Mouse (Mus musculus): ENCODE data around the gene Foxj1. TPM values are rescaled to one million over a fixed set of nuclear protein-coding genes. Genes with fewer than 3 reads are reported as not detected.
A peak's percentile ranks its signal among the peaks of the same experiment; 100 is the strongest.

The Foxj1 gene
- polyA plus RNA-seq, 1 experiment from 2014 or later, result 10.0 TPM

GRCm38 (mm10) chr11:116334417-116334782, 799 bp downstream of the Foxj1 start:
- no peaks in the 10 kb centered on the region for H3K9me3 ChIP-seq (ENCODE audit: control insufficient read depth, low read length)
- H3K4me1 ChIP-seq (replicated peaks; ENCODE audit: control insufficient read depth, insufficient read depth, low read length), result peaks cover 41% of the 10 kb centered on the region
- H3K4me2 ChIP-seq (replicated peaks; ENCODE audit: low read depth, low read length), result peak overlapping the region; percentile 90
- DNase-seq (ENCODE audit: low spot score) (peak; percentile 43), ATAC-seq (ENCODE audit: low FRiP score) (no peak)
- WGBS, result 8% methylated on average over 24 of the region's 26 CpGs
- H3K4me3 ChIP-seq (ENCODE audit: low read depth, low read length), result peak overlapping the region; percentile 40
- H3K27me3 ChIP-seq (ENCODE audit: control insufficient read depth, insufficient read depth, low read length), result peaks cover 16% of the 10 kb centered on the region
- H3K9ac ChIP-seq (ENCODE audit: low read depth, low read length), result no peak overlapping the region; the same call in 1 of the 2 replicates
- H3K36me3 ChIP-seq (ENCODE audit: control insufficient read depth, insufficient read depth, low read length), result 0 out of 2 replicates have a peak, but pooled peaks cover 2% of the 10 kb centered on the region
- no peak overlapping the region for H3K27ac ChIP-seq (ENCODE audit: low read depth, low read length)

DNA sequence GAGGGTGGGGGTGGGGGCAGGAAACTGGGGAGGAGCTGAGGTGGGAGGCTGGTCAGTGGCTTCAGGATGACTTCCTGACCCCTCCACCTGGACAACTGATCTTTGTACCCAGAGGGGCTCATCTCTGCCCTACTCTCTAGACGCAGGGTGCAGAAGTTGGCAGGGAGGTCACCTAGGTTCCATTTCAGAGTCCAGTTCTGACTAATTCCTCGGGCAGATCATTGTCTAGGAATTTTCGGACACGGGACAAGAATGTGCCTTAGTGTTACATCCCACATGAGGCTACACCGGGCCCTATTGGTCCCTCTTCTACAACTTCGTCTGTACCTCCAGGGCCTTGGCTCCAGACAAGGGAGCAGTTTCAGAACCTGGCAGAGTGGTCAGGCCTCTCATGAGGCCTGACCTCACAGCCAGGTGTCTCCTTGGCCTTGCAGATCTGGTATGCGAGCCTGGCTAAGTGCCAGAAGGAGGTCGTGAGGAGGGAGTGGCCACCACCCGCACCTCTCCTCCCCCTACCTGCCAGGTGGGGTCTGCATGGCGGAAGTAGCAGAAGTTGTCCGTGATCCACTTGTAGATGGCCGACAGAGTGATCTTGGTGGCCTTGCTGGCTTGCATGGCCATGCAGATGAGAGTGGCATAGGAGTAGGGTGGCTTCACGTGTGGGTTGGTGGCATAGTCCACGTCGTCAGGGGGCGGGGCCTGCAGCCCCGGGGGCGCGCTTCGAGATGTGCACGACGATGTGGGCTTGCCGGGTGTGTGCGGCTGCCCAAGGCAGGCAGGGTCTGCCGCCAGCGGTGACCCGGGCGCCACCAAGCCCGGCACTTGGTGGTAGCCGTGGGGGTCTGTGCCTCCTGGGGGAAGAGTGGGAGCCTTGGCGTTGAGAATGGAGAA, 1.4 kb downstream of the Foxj1 start:
- Histone ChIP-seq H3K4me1 (replicated peaks; ENCODE audit: control insufficient read depth, insufficient read depth, low read length) (peaks cover 44% of the 10 kb centered on the region), H3K4me3 (ENCODE audit: low read depth, low read length) (peak overlapping the region; percentile 40), H3K27ac (ENCODE audit: low read depth, low read length) (no peak overlapping the region), H3K9me3 (ENCODE audit: control insufficient read depth, low read length) (no peaks in the 10 kb centered on the region), H3K4me2 (replicated peaks; ENCODE audit: low read depth, low read length) (peak overlapping the region; percentile 90), H3K27me3 (ENCODE audit: control insufficient read depth, insufficient read depth, low read length) (peaks cover 16% of the 10 kb centered on the region), H3K36me3 (ENCODE audit: control insufficient read depth, insufficient read depth, low read length) (0 out of 2 replicates have a peak, but pooled peaks cover 2% of the 10 kb centered on the region), H3K9ac (ENCODE audit: low read depth, low read length) (no peak overlapping the region; the same call in 1 of the 2 replicates)
- DNase-seq (ENCODE audit: low spot score) (peak; percentile 31), ATAC-seq (ENCODE audit: low FRiP score) (no peak)
- 28% methylated on average over 30 of the region's 31 CpGs for WGBS

- 70% methylated on average over 3 of the region's 3 CpGs for WGBS
- 0 out of 2 replicates have a peak, but pooled peaks cover under 1% of the 10 kb centered on the region for H3K36me3 ChIP-seq (ENCODE audit: control insufficient read depth, insufficient read depth, low read length)
- H3K27me3 ChIP-seq (ENCODE audit: control insufficient read depth, insufficient read depth, low read length), result peaks cover 16% of the 10 kb centered on the region
- peak overlapping the region; percentile 20; the same call in 1 of the 2 replicates for H3K4me2 ChIP-seq (replicated peaks; ENCODE audit: low read depth, low read length)
- no peaks in the 10 kb centered on the region for H3K9me3 ChIP-seq (ENCODE audit: control insufficient read depth, low read length)
- no peak for ATAC-seq (ENCODE audit: low FRiP score)
- H3K4me3 ChIP-seq (ENCODE audit: low read depth, low read length), result no peak overlapping the region
- no peak for DNase-seq (ENCODE audit: low spot score)
- H3K4me1 ChIP-seq (replicated peaks; ENCODE audit: control insufficient read depth, insufficient read depth, low read length), result peaks cover 44% of the 10 kb centered on the region
- H3K27ac ChIP-seq (ENCODE audit: low read depth, low read length), result peak overlapping the region; percentile 51; the same call in 1 of the 2 replicates
- no peak overlapping the region for H3K9ac ChIP-seq (ENCODE audit: low read depth, low read length)
These were observed 2.3 kb downstream of the Foxj1 start for GRCm38 (mm10) chr11:116332983-116333270.

GRCm38 (mm10) chr11:116332232-116332982, 2.8 kb downstream of the Foxj1 start:
- peak; percentile 75 for ATAC-seq (ENCODE audit: low FRiP score)

GRCm38 (mm10) chr11:116330211-116330518, 5.0 kb downstream of the Foxj1 start:
- 59% methylated on average over 7 of the region's 7 CpGs for WGBS
- Histone ChIP-seq H3K9ac (ENCODE audit: low read depth, low read length) (no peak overlapping the region), H3K4me1 (replicated peaks; ENCODE audit: control insufficient read depth, insufficient read depth, low read length) (peaks cover 44% of the 10 kb centered on the region), H3K9me3 (ENCODE audit: control insufficient read depth, low read length) (no peaks in the 10 kb centered on the region), H3K4me3 (ENCODE audit: low read depth, low read length) (no peak overlapping the region), H3K27me3 (ENCODE audit: control insufficient read depth, insufficient read depth, low read length) (peaks cover 16% of the 10 kb centered on the region), H3K4me2 (replicated peaks; ENCODE audit: low read depth, low read length) (no peak overlapping the region), H3K36me3 (ENCODE audit: control insufficient read depth, insufficient read depth, low read length) (no peaks in the 10 kb centered on the region), H3K27ac (ENCODE audit: low read depth, low read length) (peak overlapping the region; percentile 66)
- no peak for ATAC-seq (ENCODE audit: low FRiP score)
- DNase-seq (ENCODE audit: low spot score), result no peak

More at GRCm38 (mm10) chr11:116332232-116332982, 2.8 kb downstream of the Foxj1 start:
- Histone ChIP-seq H3K27me3 (ENCODE audit: control insufficient read depth, insufficient read depth, low read length) (peaks cover 16% of the 10 kb centered on the region), H3K9me3 (ENCODE audit: control insufficient read depth, low read length) (no peaks in the 10 kb centered on the region), H3K36me3 (ENCODE audit: control insufficient read depth, insufficient read depth, low read length) (no peaks in the 10 kb centered on the region), H3K9ac (ENCODE audit: low read depth, low read length) (peak overlapping the region; percentile 34; the same call in 1 of the 2 replicates), H3K27ac (ENCODE audit: low read depth, low read length) (peak overlapping the region; percentile 86), H3K4me2 (replicated peaks; ENCODE audit: low read depth, low read length) (peak overlapping the region; percentile 29), H3K4me1 (replicated peaks; ENCODE audit: control insufficient read depth, insufficient read depth, low read length) (peaks cover 44% of the 10 kb centered on the region), H3K4me3 (ENCODE audit: low read depth, low read length) (no peak overlapping the region)
- WGBS, result 24% methylated on average over 15 of the region's 19 CpGs
- DNase-seq (ENCODE audit: low spot score), result peak; percentile 76

DNA sequence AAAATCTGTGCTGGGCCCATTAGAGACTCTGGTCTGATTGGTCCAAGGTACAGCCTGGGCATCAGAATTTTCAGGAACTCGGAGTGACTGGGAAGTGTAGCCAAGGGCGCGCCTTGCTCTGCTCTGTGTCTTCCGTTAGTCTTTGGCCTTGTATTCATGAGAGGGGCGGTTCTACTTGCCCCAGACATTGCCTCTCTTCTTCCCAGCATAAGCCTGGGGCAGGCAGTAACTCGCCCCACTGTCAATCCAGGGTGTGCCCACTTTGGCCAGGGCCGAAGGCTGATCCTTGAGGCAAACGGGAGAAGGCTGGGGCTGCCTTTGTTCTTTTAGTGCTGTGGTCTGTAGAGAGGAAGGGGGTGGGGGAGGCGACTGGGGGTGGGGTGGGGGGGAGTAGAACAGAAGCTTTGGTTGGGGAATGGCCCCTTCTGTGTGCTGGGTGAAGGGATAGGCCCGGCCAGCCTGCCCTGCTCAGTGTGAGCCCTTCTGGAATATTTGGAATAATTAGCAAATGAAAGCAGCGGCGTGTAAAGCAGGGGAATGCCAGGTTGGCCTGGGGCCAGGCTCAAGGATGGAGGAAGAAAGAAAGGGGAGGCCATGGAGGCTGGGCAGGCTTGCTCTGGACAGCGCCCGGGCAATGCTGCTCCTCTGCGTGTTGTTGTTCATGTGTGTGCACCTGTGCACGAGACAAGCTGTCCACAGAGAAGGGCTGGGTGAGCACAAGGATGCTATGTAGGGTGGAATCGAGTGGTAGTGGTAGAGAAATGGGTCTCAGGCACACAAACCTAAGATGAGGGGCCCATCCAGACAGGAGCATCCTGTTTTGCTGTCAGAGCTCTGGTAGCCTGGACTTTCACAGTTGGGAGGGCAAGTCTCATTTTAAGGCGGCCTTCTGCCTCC, 5.6 kb downstream of the Foxj1 start:
- H3K36me3 ChIP-seq (ENCODE audit: control insufficient read depth, insufficient read depth, low read length), result no peaks in the 10 kb centered on the region
- ATAC-seq (ENCODE audit: low FRiP score) (peak; percentile 61), DNase-seq (ENCODE audit: low spot score) (peak; percentile 47)
- no peak overlapping the region for H3K4me3 ChIP-seq (ENCODE audit: low read depth, low read length)
- H3K27me3 ChIP-seq (ENCODE audit: control insufficient read depth, insufficient read depth, low read length), result peaks cover 14% of the 10 kb centered on the region
- 45% methylated on average over 18 of the region's 18 CpGs for WGBS
- H3K27ac ChIP-seq (ENCODE audit: low read depth, low read length), result peak overlapping the region; percentile 66
- no peaks in the 10 kb centered on the region for H3K9me3 ChIP-seq (ENCODE audit: control insufficient read depth, low read length)
- H3K9ac ChIP-seq (ENCODE audit: low read depth, low read length), result 0 out of 2 replicates have a peak overlapping the region, but pooled peaks have one; percentile 21
- no peak overlapping the region for H3K4me2 ChIP-seq (replicated peaks; ENCODE audit: low read depth, low read length)
- H3K4me1 ChIP-seq (replicated peaks; ENCODE audit: control insufficient read depth, insufficient read depth, low read length), result peaks cover 40% of the 10 kb centered on the region

- Histone ChIP-seq H3K9me3 (ENCODE audit: control insufficient read depth, low read length) (no peaks in the 10 kb centered on the region), H3K4me2 (replicated peaks; ENCODE audit: low read depth, low read length) (no peak overlapping the region), H3K9ac (ENCODE audit: low read depth, low read length) (no peak overlapping the region), H3K27ac (ENCODE audit: low read depth, low read length) (no peak overlapping the region), H3K4me1 (replicated peaks; ENCODE audit: control insufficient read depth, insufficient read depth, low read length) (peaks cover 18% of the 10 kb centered on the region), H3K27me3 (ENCODE audit: control insufficient read depth, insufficient read depth, low read length) (peaks cover 2% of the 10 kb centered on the region; the same call in 1 of the 2 replicates), H3K36me3 (ENCODE audit: control insufficient read depth, insufficient read depth, low read length) (no peaks in the 10 kb centered on the region), H3K4me3 (ENCODE audit: low read depth, low read length) (no peak overlapping the region)
- ATAC-seq (ENCODE audit: low FRiP score) (no peak), DNase-seq (ENCODE audit: low spot score) (no peak)
- 70% methylated on average over 7 of the region's 7 CpGs for WGBS
These were observed 8.1 kb downstream of the Foxj1 start for GRCm38 (mm10) chr11:116326963-116327603.
